Mouse (Mus musculus): ENCODE results near the gene Rasgef1b. TPM values are rescaled to one million over a fixed set of nuclear protein-coding genes. Genes with fewer than 3 reads are reported as not detected.
A peak's percentile ranks its signal among the peaks of the same experiment; 100 is the strongest.
"Not testable (repeated sequence)": the region's sequence is repeated elsewhere in the genome, so short reads cannot be mapped to it uniquely, and the experiment has no call there.

Gene Rasgef1b
- polyA plus RNA-seq, 2 experiments from 2014 or later: 2.0 to 4.9 TPM

DNA sequence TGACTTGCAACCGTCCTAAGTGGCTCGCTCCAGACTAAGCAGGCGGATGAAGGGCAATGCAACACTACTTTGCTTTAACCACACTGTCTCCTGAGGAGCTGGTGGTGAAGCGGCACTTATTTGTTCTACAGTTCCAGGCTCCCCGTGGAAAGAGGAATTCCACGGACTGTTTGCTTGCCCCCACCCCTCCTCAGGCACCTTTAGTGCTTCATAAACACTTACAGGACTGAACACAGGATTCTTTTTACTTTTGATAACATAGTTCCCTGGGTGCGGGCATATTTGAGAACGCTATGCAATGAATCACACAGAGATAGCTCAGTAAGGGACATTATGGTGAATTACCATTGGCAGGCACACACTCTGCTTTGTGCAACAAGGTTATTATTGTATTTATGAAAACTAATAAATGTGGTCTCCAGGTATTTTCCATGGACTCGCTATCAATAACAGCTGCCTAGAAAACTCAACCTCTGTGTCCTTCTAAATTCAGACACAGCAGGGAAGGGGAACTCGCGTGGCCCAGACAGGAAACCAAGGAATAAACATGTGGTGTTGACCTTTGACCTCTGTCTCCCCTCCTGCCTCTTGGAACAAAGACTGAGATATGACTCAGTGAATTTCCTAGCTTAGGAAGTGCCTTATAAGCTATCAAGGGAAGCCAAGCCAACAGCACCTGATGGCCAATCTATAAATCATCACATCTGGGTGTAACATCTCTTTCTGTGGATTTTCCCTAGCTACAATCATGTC lies 486.7 kb downstream of the Rasgef1b start:
- no peak for ATAC-seq

- ATAC-seq: no peak
These were observed 488.4 kb downstream of the Rasgef1b start for GRCm38 (mm10) chr5:99240501-99240900.

GRCm38 (mm10) chr5:99239677-99240076 lies 489.2 kb downstream of the Rasgef1b start:
- no peak for ATAC-seq

DNA sequence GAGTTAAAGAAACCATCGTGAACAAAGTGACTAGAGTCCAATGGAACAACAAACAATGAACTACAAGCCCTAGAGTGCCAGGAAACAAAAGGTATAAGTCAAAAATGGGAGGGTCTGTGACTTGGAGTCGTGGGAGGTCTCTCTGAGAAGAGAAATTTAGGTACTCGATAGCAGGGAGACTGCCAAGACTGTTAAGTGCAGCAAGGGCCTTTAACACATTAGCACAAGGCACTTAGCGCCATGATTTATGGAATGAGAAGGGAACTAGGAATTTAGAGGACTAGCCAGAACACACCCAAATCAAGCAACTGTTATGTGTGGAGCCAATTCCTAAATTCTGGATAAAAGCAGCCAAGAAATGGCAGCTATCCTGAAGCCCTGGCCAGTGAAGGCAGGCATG lies 490.7 kb downstream of the Rasgef1b start:
- ATAC-seq: no peak

DNA sequence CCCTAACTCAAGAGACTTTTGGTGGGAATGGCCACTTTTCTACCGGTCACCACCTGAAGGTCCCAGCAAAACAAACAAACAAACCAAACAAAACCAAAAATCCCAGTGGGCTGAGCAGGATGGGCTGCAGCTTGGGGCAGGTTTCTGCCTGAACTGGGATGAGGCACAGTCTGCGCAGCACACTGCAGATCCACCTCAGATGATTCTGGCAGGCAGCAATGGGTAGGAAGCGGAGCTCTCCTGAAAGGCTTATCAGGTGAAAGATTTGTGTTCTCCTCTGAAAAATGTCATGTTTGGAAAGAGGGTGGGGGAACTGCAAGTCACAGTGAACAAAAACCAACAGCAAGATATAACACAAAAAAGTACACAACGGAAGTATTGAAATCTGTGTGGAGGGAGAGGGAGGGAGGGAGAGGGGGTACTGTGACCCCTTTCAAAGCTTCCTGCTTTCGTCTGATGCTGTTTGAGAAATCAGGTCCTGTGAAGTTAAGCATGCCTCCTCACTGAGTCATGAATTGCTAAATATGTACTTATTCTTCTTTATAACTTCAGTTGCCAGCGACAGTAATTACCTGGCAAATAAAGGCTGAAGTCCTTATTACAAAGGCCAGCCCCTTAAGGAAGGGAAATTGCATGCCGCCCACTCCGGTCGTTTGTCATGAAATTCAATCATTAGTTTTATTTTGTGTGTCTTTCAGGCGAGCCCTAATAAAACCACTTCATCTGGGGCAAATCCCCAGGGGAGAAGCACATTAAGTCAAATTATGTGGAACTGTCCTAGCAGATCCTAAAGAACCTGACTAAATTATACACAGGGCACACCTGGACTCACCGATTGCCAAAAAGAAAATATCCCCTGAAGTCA lies 491.7 kb downstream of the Rasgef1b start:
- ATAC-seq: no peak

DNA sequence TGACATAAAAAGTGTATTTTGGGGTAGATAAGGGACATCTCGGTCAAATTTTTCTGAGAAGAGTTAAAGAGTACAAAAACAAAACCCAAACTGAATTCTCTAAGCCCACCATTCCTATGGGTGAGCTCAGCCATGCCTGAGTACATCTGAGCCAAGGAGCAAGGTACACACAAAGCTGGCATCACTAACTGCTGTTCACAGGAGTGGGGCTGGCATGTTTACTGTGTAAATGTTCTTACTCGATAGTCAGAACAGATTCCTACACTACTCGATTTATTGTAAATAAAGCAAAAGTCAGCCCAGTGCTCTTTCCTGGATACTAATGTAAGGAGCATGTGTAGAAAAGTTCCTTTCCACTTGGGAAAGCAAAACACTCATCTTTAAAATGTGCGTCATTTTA lies 492.4 kb downstream of the Rasgef1b start:
- no peak for ATAC-seq

DNA sequence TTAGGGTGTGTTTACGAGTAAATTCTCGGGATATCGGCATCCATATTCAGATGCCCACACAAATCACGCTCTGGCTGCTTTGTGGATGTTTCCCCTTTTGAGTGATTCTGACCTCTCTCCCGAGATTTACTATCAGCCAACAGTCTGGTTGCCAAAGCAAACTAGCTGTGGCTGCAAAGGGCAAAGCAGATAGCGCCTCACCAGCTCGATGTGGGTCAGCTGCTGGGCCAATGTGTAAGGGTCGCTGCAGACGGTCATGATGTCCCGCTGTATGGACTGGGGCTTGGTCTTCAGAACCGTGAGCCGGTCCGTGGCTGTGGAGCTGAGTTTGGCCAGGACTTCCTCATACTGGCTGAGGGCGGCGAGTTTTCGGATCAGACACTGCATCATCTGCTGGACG lies 494.6 kb downstream of the Rasgef1b start:
- no peak for ATAC-seq

- ATAC-seq: no peak
These were observed 495.7 kb downstream of the Rasgef1b start for GRCm38 (mm10) chr5:99233176-99233575.

GRCm38 (mm10) chr5:99232410-99232809 lies 496.5 kb downstream of the Rasgef1b start:
- no peak for ATAC-seq

DNA sequence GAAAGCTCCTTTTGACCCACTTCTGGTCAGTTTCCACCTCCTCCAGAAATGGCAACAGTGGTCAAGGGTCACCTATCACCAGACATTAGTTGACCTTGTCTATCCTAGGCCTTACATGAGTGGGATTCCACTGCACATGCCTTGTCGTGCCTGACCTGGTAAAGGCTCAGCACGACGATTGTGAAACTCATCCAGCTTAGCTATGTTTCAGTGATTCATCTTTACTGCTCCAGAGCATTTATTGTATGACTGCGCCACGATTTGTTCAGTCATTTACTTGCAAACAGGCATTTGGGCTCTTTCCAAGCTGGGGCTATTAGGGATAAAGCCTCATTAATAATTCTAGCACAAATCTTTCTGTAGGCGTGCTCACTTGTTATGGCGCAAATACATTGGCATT lies 498.4 kb downstream of the Rasgef1b start:
- ATAC-seq: no peak

DNA sequence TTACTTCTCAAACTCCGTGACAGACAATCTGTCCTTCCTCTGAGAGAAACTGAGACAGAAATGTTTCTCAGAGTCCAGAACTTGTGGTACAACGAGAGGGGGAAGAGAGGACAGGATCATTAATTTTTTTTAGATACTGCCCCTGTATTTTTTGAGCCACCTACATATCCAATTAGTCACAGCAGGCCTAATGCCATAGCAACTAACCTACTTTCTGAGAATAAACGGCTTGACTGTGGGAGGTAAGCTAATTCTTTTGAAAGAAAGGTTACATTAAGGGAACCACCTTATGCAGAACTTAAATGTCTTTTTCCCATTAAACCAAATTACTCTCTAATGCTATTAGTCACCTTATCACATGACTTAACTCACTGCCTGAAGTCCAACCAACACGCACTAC lies 501.5 kb downstream of the Rasgef1b start:
- ATAC-seq: no peak

DNA sequence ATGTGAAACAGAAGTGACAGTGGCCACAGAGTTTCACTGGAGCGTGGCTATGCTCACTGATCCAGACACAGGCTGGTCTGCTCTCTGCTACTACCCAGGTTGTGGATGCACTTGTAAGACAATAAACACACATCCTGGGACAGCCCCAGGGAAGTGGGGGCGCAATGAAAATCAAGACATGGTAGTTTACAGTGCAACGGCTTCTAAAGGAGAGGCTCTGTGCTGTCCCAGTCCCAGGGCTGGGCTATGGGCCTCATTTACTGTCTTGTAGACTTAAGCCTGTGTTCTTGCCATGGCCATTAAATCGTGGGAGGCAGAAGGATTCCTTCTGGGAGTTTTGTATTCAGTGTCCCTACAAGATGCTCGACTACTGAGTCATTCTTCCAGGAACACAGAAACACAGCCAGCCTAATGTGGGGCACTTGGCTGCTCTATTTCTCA lies 504.3 kb downstream of the Rasgef1b start:
- no peak for ATAC-seq

GRCm38 (mm10) chr5:99223869-99224498 lies 504.9 kb downstream of the Rasgef1b start:
- no peak for ATAC-seq

GRCm38 (mm10) chr5:99218385-99218784 lies 510.5 kb downstream of the Rasgef1b start:
- no peak for ATAC-seq

DNA sequence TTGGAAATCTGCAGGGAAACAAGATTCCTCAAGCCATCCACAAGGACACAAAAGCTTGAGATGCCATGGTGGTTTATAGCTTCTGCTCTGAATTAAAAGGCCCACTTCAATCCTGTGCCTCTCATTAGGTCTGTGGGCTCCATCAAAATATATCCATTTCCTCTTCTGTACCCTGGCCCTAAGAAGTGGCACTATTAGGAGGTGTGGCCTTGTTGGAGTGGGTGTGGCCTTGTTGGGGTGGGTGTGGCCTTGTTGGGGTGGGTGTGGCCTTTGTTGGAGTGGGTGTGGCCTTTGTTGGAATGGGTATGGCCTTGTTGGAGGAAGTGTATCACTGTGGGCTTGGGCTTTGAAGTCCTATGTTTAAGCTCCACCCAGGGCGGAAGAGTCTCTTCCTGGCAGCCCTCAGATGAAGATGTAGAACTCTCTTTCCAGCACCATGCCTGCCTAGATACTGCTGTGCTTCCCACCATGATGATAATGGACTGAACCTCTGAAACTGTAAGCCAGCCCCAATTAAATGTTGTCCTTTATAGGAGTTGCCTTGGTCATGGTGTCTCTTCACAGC lies 512.2 kb downstream of the Rasgef1b start:
- not testable (repeated sequence) for ATAC-seq

DNA sequence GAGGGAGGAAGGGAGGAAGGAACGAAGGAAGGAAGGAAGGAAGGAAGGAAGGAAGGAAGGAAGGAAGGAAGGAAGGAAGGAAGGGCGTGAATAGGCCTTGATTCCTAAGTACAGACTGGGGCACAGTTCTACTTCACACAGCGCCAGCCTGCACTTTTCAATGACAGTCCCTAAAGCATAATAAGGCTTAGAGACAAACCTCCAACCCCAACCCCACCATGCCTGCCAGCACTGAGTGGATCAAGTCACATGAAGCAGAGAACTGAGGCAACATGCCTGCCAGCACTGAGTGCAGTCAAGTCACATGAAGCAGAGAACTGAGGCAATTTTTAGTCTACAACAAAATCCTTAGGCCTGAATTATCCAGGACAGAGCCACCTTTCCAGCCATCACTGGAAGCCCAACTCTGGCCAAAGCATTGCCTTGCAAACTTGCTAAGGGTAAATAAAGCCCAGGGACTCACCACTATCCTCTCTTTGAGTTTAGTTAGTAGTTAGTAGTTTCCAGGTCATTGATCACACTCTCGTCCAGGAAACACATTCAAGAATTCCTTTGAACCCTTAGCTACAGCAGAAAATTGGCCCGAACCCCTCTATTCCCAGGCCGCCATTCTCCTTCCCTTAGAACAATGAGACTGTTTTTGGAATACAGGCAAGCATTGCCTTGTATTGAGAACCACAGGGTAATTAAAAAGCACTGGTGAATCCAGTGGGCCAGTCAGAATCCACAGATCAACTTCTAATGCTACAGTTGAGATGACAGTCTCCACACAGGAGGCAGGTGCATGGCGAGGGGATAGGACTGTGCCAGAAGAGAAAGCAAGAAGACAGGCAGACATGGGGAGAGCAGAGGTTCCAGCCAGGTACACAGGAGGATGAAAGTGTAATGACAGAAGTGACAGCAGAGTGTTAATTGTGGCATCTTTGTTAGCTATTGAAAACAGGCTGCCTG lies 513.4 kb downstream of the Rasgef1b start:
- no peak for ATAC-seq

DNA sequence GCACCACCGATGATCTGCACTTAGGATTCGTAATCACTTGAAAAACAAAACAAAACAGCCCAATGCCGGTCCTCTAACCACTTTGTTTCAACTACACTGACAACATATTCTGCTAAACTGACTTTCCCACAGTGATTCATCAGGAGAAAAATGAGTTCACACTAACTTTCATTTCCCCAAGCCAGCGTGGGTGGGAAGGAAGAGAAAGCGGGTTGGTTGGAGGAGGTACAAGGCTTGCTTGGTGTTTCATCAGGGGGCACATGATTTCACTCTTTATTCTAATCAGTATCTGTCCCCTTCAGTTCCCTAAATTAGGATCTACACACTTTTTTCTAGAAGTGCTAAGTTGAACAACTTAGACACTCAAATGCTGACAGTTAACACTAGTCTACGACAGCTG lies 514.5 kb downstream of the Rasgef1b start:
- ATAC-seq: no peak

- ATAC-seq: no peak
These were observed 515.7 kb downstream of the Rasgef1b start for GRCm38 (mm10) chr5:99213211-99213610.

DNA sequence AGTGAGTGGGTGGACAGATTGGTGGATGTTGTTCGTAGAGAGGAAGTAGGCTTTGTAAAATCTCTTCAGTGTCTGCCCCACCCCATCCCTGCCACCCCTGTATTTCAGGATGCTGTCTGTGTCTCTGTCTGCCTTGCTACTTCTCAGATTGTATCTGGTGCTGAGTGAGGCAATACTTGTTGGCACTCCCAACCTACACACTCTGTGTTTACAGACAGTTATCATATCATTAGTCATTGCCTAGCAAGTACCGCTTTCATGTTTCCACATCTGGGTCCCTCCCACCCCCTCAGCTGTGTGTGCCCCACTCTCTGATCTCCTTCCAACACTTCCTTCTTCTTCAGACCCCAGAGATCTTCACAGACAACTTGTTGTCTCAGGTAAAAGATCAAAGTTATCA lies 525.4 kb downstream of the Rasgef1b start:
- ATAC-seq: peak; percentile 36

DNA sequence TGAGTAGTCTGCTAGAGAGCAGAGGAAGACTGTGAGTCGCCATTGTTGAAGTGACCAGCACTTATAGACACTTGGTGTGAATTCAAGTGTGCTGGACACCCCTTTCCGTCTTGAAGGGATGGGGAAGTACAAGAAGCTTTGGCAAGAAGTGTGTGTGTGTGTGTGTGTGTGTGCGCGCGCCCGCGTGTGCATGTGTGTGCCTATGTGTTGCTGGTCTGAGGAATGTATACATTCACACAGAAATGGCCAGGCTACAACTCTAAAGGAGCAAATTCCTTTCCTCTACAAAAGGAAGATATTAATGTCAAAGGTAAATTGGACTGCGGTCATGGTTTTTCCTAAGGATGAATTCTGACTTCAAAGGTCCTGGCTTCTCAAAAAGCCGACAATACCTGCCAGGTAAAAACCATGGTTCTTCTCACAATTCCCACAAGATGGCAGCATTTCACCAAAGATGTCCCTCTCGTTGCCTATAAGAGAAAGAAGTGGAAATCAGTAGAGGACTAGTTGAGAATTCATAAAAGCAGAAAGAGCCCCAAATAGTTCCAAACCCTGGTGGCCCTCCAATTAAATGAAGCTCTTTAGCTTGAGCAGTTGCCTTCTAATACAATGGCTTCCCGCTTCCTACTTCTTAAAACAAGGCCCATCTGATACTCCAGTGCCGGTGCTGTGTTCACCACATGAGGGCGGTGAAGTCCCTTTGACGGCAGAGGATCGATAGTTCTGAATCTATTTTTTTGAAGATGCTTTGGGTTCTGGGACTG lies 526.6 kb downstream of the Rasgef1b start:
- ATAC-seq: peak; percentile 75

GRCm38 (mm10) chr5:99195436-99195835 lies 533.4 kb downstream of the Rasgef1b start:
- ATAC-seq: no peak

Measured in activated CD4-positive, CD25-positive, alpha-beta regulatory T cell, adult 4 months (primary cell).